Mouse (Mus musculus) kidney, embryonic 14.5 days (tissue): ENCODE measurements at regions not wholly inside any gene's neighbourhood (a gene's known extent, or its start where the extent isn't known, plus 50 kb on each side); places are given as distances from the start of the nearest gene placed in this dataset.

Experiments
- ATAC-seq: fragments of 200-750 bp; cut with Nextera tagmentation; 2 replicates; pipeline ENCODE4 v1.8.0; 2017; ENCODE audit warnings: moderate number of reproducible peaks, mild to moderate bottlenecking, moderate TSS enrichment, moderate library complexity; ENCODE audit not compliant: low FRiP score, low TSS enrichment
- H3K27ac ChIP-seq: fragments of 300-500 bp; sonication (generic); 2 replicates; pipeline ENCODE4 v1.5.1; 2014; ENCODE audit warnings: low read depth, mild to moderate bottlenecking, low read length, moderate library complexity, mixed read lengths
- H3K27me3 ChIP-seq: fragments of 300-500 bp; sonication (generic); 2 replicates; pipeline ENCODE4 v1.6.1; 2014; ENCODE audit warnings: mild to moderate bottlenecking, low read length; ENCODE audit not compliant: control insufficient read depth, insufficient read depth
- H3K36me3 ChIP-seq: fragments of 300-500 bp; sonication (generic); 2 replicates; pipeline ENCODE4 v1.6.1; 2014; ENCODE audit warnings: low read length, mixed read lengths; ENCODE audit not compliant: control insufficient read depth, insufficient read depth
- H3K4me1 ChIP-seq: fragments of 300-500 bp; sonication (generic); 2 replicates; pipeline ENCODE4 v1.6.1; 2014; ENCODE audit warnings: low read length, mixed read lengths; ENCODE audit not compliant: control insufficient read depth, insufficient read depth
- H3K4me2 ChIP-seq: fragments of 300-500 bp; sonication (generic); replicated peaks from 2 replicates; pipeline ENCODE4 v1.6.1; 2014; ENCODE audit warnings: low read depth, mild to moderate bottlenecking, low read length
- H3K4me3 ChIP-seq: fragments of 300-500 bp; sonication (generic); 2 replicates; pipeline ENCODE4 v1.5.1; 2014; ENCODE audit warnings: mild to moderate bottlenecking, low read length
- H3K9ac ChIP-seq: fragments of 300-500 bp; sonication (generic); 2 replicates; pipeline ENCODE4 v1.6.1; 2014; ENCODE audit warnings: low read depth, mild to moderate bottlenecking, low read length, moderate library complexity
- H3K9me3 ChIP-seq: fragments of 300-500 bp; sonication (generic); 2 replicates; pipeline ENCODE4 v1.6.1; 2016; ENCODE audit warnings: low read length; ENCODE audit not compliant: control insufficient read depth
- WGBS: fragments of 180-500 bp; shearing (Covaris S2); extraction: QIAGEN DNeasy Blood & Tissue Kit; methylation state at CpG from one replicate; pipeline ENCODE4 v1.1.7; 2014; 5-methylcytosine and 5-hydroxymethylcytosine counted together

GRCm38 (mm10) chr13:56350705-56351400 lies 54.5 kb upstream of the Cxcl14 start:
- no peak for ATAC-seq
- 0 out of 2 replicates have a peak, but pooled peaks cover 5% of the 10 kb centered on the region for H3K4me1 ChIP-seq
- H3K27me3 ChIP-seq, result no peaks in the 10 kb centered on the region
- no peaks in the 10 kb centered on the region for H3K9me3 ChIP-seq
- no peaks in the 10 kb centered on the region for H3K36me3 ChIP-seq
- no peak overlapping the region for H3K27ac ChIP-seq
- 72% methylated on average over 14 of the region's 14 CpGs for WGBS
- no peak overlapping the region for H3K9ac ChIP-seq
- H3K4me3 ChIP-seq, result no peak overlapping the region
- H3K4me2 ChIP-seq, result no peak overlapping the region

- no peaks in the 10 kb centered on the region for H3K27me3 ChIP-seq
- no peak for ATAC-seq
- H3K27ac ChIP-seq, result no peak overlapping the region
- H3K36me3 ChIP-seq, result no peaks in the 10 kb centered on the region
- H3K9me3 ChIP-seq, result no peaks in the 10 kb centered on the region
- H3K4me3 ChIP-seq, result no peak overlapping the region
- no peak overlapping the region for H3K9ac ChIP-seq
- 0 out of 2 replicates have a peak, but pooled peaks cover 5% of the 10 kb centered on the region for H3K4me1 ChIP-seq
- no peak overlapping the region for H3K4me2 ChIP-seq
- 78% methylated on average over 5 of the region's 5 CpGs for WGBS
These were observed 55.0 kb upstream of the Cxcl14 start for GRCm38 (mm10) chr13:56351401-56351735.

GRCm38 (mm10) chr13:56352436-56352835 lies 56.1 kb upstream of the Cxcl14 start:
- H3K9ac ChIP-seq, result no peak overlapping the region
- ATAC-seq, result no peak
- no peak overlapping the region for H3K27ac ChIP-seq
- no peaks in the 10 kb centered on the region for H3K36me3 ChIP-seq
- H3K4me1 ChIP-seq, result 0 out of 2 replicates have a peak, but pooled peaks cover 5% of the 10 kb centered on the region
- H3K27me3 ChIP-seq, result no peaks in the 10 kb centered on the region
- 95% methylated on average over 6 of the region's 6 CpGs for WGBS
- H3K4me2 ChIP-seq, result no peak overlapping the region
- no peak overlapping the region for H3K4me3 ChIP-seq
- no peaks in the 10 kb centered on the region for H3K9me3 ChIP-seq

GRCm38 (mm10) chr13:56352839-56353605 lies 56.7 kb upstream of the Cxcl14 start:
- H3K27ac ChIP-seq, result no peak overlapping the region
- no peak overlapping the region for H3K4me2 ChIP-seq
- no peaks in the 10 kb centered on the region for H3K9me3 ChIP-seq
- H3K4me3 ChIP-seq, result no peak overlapping the region
- no peaks in the 10 kb centered on the region for H3K27me3 ChIP-seq
- no peaks in the 10 kb centered on the region for H3K36me3 ChIP-seq
- 0 out of 2 replicates have a peak, but pooled peaks cover 5% of the 10 kb centered on the region for H3K4me1 ChIP-seq
- 89% methylated on average over 12 of the region's 12 CpGs for WGBS
- H3K9ac ChIP-seq, result no peak overlapping the region
- no peak for ATAC-seq

GRCm38 (mm10) chr13:56353921-56354320 lies 57.6 kb upstream of the Cxcl14 start:
- Histone ChIP-seq H3K27me3 (no peaks in the 10 kb centered on the region), H3K4me3 (no peak overlapping the region), H3K4me2 (no peak overlapping the region), H3K4me1 (0 out of 2 replicates have a peak, but pooled peaks cover 5% of the 10 kb centered on the region), H3K9ac (no peak overlapping the region), H3K36me3 (no peaks in the 10 kb centered on the region), H3K9me3 (no peaks in the 10 kb centered on the region), H3K27ac (no peak overlapping the region)
- WGBS, result 93% methylated on average over 11 of the region's 11 CpGs
- no peak for ATAC-seq

- H3K4me1 ChIP-seq, result 0 out of 2 replicates have a peak, but pooled peaks cover 5% of the 10 kb centered on the region
- H3K27me3 ChIP-seq, result no peaks in the 10 kb centered on the region
- H3K4me2 ChIP-seq, result no peak overlapping the region
- no peaks in the 10 kb centered on the region for H3K9me3 ChIP-seq
- H3K36me3 ChIP-seq, result no peaks in the 10 kb centered on the region
- no peak overlapping the region for H3K27ac ChIP-seq
- H3K9ac ChIP-seq, result no peak overlapping the region
- ATAC-seq, result no peak
- WGBS, result 97% methylated on average over 1 of the region's 1 CpGs
- no peak overlapping the region for H3K4me3 ChIP-seq
These were observed 58.3 kb upstream of the Cxcl14 start for GRCm38 (mm10) chr13:56354630-56355029.

- Histone ChIP-seq H3K36me3 (no peaks in the 10 kb centered on the region), H3K4me2 (no peak overlapping the region), H3K9ac (no peak overlapping the region), H3K4me1 (no peaks in the 10 kb centered on the region), H3K4me3 (no peak overlapping the region), H3K27me3 (no peaks in the 10 kb centered on the region), H3K9me3 (no peaks in the 10 kb centered on the region), H3K27ac (no peak overlapping the region)
- no peak for ATAC-seq
- WGBS, result 74% methylated on average over 1 of the region's 1 CpGs
These were observed 60.6 kb upstream of the Cxcl14 start for GRCm38 (mm10) chr13:56356999-56357398.

- no peak overlapping the region for H3K27ac ChIP-seq
- no peaks in the 10 kb centered on the region for H3K36me3 ChIP-seq
- H3K4me1 ChIP-seq, result no peaks in the 10 kb centered on the region
- WGBS, result 93% methylated on average over 3 of the region's 3 CpGs
- no peaks in the 10 kb centered on the region for H3K27me3 ChIP-seq
- H3K4me3 ChIP-seq, result no peak overlapping the region
- no peak overlapping the region for H3K9ac ChIP-seq
- ATAC-seq, result no peak
- H3K4me2 ChIP-seq, result no peak overlapping the region
- no peaks in the 10 kb centered on the region for H3K9me3 ChIP-seq
These were observed 61.6 kb upstream of the Cxcl14 start for GRCm38 (mm10) chr13:56357955-56358354.

- no peaks in the 10 kb centered on the region for H3K9me3 ChIP-seq
- no peak for ATAC-seq
- no peak overlapping the region for H3K4me2 ChIP-seq
- no peaks in the 10 kb centered on the region for H3K4me1 ChIP-seq
- no peak overlapping the region for H3K27ac ChIP-seq
- no peak overlapping the region for H3K4me3 ChIP-seq
- 55% methylated on average over 7 of the region's 7 CpGs for WGBS
- H3K27me3 ChIP-seq, result no peaks in the 10 kb centered on the region
- H3K9ac ChIP-seq, result no peak overlapping the region
- H3K36me3 ChIP-seq, result no peaks in the 10 kb centered on the region
These were observed 62.5 kb upstream of the Cxcl14 start for GRCm38 (mm10) chr13:56358827-56359226.
